Mouse (Mus musculus) large intestine, adult 2 months (tissue): ENCODE measurements around the gene Smchd1. TPM values are rescaled to one million over a fixed set of nuclear protein-coding genes. Genes with fewer than 3 reads are reported as not detected.

ENCODE experiments used
- DNase-seq: peaks from one replicate; pipeline ENCODE4 v3.0.0-alpha.2; 2012; ENCODE audit warnings: low read depth, low spot score
- WGBS: fragments of 180-500 bp; shearing (Covaris S2); methylation state at CpG from one replicate; pipeline ENCODE4 v1.1.7; 2018; 5-methylcytosine and 5-hydroxymethylcytosine counted together
- polyA plus RNA-seq: library from polyadenylated mRNA; depleted of rRNA; stranded (reverse); fragments of >200 nt; gene quantifications from 2 replicates; pipeline ENCODE4 v1.2.3, GENCODE M21; 2012; rRNA removed

Gene Smchd1
- polyA plus RNA-seq, 1 experiment, result 6.1 TPM

- 91% methylated on average over 4 of the region's 4 CpGs for WGBS
- DNase-seq, result no peak
These were observed 157.6 kb downstream of the Smchd1 start for GRCm38 (mm10) chr17:71317571-71317970.

- 74% methylated on average over 4 of the region's 4 CpGs for WGBS
- no peak for DNase-seq
These were observed 160.8 kb downstream of the Smchd1 start for GRCm38 (mm10) chr17:71314315-71314714.

DNA sequence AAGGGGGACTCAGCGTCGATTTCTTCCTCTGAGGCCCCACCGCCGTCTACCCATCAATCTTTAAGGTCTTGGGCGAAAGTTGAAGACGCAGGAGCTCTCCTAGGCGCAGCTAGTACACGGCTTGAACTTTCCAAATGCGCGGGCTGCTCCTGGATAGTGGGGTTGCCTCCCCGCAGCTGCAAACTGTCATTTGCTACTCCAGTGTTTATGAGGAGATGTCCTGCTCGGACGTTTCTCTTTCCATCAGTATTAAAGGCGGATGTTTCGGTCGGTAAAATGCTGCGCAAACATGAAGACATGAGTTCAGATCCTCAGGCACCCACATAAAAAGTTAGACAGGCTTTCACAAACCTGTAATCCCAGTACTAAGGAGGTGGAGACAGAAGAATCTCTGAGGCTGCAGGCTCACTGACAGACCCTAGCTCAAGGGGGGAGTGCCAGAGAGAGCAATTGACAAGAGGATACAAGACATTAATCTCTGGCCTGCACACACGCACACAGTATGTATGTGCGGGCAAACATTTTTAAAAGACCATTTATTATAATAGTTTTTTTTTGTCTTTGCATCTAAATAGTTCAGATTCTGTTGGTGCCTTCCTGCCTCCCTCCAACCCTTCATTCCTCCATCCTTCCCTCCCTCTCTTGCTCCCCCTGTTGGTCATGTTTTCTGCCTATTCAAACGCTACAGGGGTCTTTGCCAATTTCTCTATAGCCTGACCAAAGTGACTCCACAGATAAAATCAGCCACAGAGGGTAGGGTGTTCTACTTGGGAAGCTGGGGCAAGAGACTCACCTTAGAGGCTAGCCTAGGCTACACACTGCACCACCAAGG lies 163.6 kb downstream of the Smchd1 start, which contains the start of gene Emilin2:
Gene Emilin2, minus strand, starts transcription at position 639 of the 832 bp plus-strand sequence.
- WGBS, result 10% methylated on average over 20 of the region's 20 CpGs
- no peak for DNase-seq

- 1% methylated on average over 67 of the region's 67 CpGs for WGBS
- DNase-seq, result no peak
These were observed 164.4 kb downstream of the Smchd1 start for GRCm38 (mm10) chr17:71310486-71311339.

DNA sequence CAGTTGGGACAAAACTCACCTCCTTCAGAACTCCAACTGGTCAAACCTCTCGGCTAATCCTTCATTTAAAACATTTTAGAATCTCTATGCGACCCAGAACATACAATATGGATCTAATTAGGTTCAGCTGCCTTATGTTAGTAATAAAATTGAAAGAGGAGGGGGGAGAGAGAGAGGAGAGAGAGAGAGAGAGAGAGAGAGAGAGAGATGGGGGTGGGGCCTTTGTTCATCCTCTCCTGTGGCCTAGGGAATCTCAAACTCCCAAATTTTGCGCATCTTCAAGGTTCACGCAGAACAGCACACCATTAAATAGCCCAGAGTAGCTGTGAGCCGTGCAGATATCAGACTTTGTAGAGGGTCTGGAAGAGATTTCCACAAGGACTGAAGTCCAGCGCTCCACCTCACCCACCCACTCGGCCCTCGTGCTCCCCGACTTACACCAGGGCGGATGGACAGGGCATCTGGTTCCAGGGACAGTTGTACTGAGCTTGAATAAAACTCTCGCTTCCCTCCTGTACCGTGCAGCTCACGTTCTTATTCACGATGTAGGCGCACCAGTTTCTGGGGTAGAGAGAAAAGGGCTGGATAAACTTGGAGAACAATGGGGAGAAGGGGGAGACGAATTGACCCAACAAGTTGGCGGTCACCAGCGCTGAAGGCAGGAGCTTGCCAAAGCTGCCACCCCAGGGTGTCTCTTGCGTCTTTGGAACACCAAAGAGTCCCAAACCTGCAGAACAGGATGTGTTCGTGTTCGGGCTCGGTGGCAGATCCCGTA lies 165.2 kb downstream of the Smchd1 start:
- 12% methylated on average over 23 of the region's 23 CpGs for WGBS
- no peak for DNase-seq

DNA sequence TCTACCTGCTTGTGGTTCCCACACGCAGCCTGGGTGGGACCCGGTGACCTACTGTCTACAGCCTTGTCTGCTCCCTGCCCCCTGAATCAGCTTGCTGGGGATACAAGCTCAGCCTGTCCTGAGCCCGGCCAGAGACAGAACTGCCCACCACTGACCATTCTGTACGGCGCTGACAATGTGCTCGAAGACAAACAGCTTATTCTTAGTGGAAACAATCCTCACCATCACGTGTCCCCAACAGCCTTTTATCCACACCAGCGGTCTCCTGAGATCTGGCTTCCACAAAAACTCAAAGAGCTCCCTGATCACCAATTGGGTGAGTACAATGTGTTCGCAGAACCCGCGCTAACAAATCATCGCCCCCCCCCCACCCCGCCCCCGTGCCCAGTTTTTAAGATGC lies 166.0 kb downstream of the Smchd1 start:
- 43% methylated on average over 14 of the region's 14 CpGs for WGBS

GRCm38 (mm10) chr17:71308296-71308695 lies 166.8 kb downstream of the Smchd1 start:
- 93% methylated on average over 5 of the region's 5 CpGs for WGBS
- no peak for DNase-seq

More for the DNA sequence above, 166.0 kb downstream of the Smchd1 start:
- no peak for DNase-seq

DNA sequence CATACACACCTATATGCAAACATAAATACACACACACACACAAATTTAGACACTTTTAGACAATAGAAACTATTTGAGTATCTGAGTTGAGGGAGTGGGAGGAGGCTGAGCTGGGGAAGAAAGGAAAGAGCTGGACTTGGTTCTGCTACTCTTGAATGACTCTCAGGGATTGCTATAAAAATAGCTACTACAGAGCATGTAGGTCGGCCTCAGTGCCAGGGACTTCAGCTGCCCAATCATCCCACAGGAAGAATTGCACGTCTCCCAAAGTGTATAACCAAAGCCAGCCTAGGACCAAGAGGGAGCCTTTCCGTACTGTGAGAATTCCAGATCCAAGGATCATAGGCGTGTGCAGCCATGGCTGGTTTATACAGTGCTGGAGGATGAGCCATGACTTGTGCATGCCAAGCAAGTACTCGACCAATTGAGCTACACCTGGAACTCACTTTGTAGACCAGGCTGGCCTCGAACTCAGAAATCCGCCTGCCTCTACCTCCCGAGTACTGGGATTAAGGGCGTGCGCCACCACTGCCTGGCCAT lies 167.8 kb downstream of the Smchd1 start:
- 82% methylated on average over 10 of the region's 10 CpGs for WGBS
- DNase-seq, result no peak

DNA sequence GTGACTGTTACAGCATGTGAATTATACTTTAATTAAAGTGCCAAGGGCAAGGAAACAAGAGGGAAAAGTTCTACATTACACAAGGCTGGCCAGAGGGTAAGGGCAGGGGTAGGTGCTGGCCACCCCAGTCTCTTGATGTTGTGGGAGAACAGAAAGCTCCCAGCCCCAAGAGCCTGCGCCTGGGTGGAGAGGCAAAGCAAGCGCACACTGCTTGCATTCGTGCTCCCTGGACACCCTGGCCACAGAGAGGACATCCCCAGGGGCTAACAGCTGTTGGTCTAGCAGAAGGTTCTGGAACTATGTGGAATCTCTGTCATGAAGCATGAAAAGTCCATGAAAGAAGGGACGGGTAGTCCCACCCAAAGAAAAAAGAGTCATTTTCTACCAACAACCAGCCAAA lies 168.4 kb downstream of the Smchd1 start:
- no peak for DNase-seq
- WGBS, result 76% methylated on average over 4 of the region's 4 CpGs

- WGBS, result 83% methylated on average over 6 of the region's 6 CpGs
- no peak for DNase-seq
These were observed 169.1 kb downstream of the Smchd1 start for GRCm38 (mm10) chr17:71306091-71306490.

GRCm38 (mm10) chr17:71303444-71303843 lies 171.7 kb downstream of the Smchd1 start:
- 47% methylated on average over 6 of the region's 6 CpGs for WGBS
- DNase-seq, result no peak

DNA sequence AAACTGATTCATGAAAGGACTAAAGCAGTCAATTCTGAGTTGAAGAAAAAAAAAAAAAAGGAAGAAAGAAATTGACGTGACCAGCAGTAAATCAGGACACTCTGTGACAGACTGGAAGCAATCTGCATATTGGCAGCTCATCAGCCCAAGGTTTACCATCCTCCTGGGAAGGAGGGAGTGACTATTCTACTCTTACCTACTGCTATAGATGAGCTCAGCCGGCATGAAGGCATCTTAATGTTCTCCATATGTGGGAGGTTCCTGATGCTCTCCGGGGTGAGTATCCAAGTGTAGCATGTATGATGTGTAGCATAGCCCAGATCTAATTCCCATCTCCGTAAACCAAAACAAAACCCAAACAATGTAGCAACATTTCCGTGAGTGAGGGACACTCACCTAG lies 173.7 kb downstream of the Smchd1 start:
- no peak for DNase-seq
- WGBS, result 74% methylated on average over 5 of the region's 5 CpGs

GRCm38 (mm10) chr17:71300338-71300737 lies 174.8 kb downstream of the Smchd1 start:
- 28% methylated on average over 2 of the region's 2 CpGs for WGBS
- DNase-seq, result no peak

DNA sequence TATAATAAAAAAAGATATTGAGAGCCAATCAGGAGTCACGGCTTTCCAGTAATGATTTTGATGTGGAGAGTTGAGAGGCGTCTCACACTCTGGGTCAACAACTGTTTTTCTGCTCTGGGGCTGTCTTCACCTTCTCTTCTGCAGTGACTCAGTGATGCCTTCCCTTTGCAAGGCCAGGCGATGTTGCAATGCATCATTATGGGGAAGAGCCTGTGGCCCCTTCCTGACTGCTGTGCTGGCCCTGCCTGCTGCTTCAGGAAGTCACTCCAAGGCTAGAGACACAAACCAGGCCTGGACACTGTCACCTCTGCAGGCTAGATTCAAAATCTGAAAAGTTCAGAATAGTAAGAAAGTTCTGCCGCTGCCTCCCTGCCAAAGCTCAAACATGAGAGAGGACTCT lies 175.3 kb downstream of the Smchd1 start:
- DNase-seq, result no peak

GRCm38 (mm10) chr17:71294570-71294969 lies 180.6 kb downstream of the Smchd1 start:
- DNase-seq, result no peak
- 77% methylated on average over 3 of the region's 3 CpGs for WGBS

More for the DNA sequence above, 175.3 kb downstream of the Smchd1 start:
- 81% methylated on average over 4 of the region's 4 CpGs for WGBS

Other genes starting within 250 kb of the Smchd1 start
- 0.84 and 0.91 TPM in 2 replicates for gene Emilin2, start 163.4 kb downstream of the Smchd1 start, polyA plus RNA-seq
- gene Gm4707, start 15.4 kb downstream of the Smchd1 start, polyA plus RNA-seq, result 0.24 and 0.91 TPM in 2 replicates
- gene Ndc80, start 51.5 kb upstream of the Smchd1 start, polyA plus RNA-seq, result 0.84 and 1.2 TPM in 2 replicates
- gene Spdya, start 76.7 kb upstream of the Smchd1 start, polyA plus RNA-seq, result not detected in 2 replicates
- 6.8 and 11.0 TPM in 2 replicates for gene Wdr43, start 140.6 kb upstream of the Smchd1 start, polyA plus RNA-seq
- gene Togaram2, start 197.9 kb upstream of the Smchd1 start, polyA plus RNA-seq, result 0.27 and 0.29 TPM in 2 replicates